Mouse (Mus musculus): Measurements from ENCODE around the gene Gjb3.

- TF ChIP-seq CTCF (IDR thresholded peaks at IDR 0.05; ENCODE audit: low read depth, low read length) (no peak), GATA1 (IDR thresholded peaks at IDR 0.05; ENCODE audit: borderline replicate concordance, low read length) (no peak), TAL1 (conservative IDR thresholded peaks at IDR 0.05; ENCODE audit: low read depth, low read length) (no peak)
Observed at GRCm38 (mm10) chr4:127331171-127331570, 527 bp upstream of the Gjb3 start.
